Mouse (Mus musculus) liver, embryonic 14.5 days (tissue): ENCODE measurements around the gene Zfp451.

Source experiments
- CTCF ChIP-seq: IDR thresholded peaks from 2 replicates; pipeline ENCODE4 v1.5.1; 2016; ENCODE audit warnings: antibody characterized with exemption, low read depth, control low read depth
- EP300 ChIP-seq: IDR thresholded peaks from 2 replicates; pipeline ENCODE4 v1.6.1; 2016; ENCODE audit warnings: antibody characterized with exemption, low read depth

DNA sequence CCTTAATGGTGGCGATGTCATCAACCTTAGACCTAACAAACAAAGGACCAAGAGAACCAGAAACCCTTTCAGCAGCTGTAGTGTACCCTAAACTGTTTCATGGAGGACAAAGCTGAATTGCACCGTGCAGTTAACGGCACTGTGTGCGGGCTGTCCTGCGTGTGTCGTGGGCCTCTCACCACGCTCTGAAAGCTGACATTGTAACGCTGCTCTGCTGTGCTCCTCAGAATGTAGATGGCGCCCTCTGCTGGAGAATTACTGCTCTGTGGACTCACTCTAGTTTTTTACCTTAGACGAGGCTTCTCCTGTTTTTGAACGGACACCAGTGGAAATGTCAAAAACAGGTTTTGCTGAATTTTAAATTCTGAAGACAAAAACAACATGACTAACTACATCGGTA lies 75.1 kb downstream of the Zfp451 start:
- TF ChIP-seq EP300 (no peak), CTCF (peak; percentile 97)
